Mouse (Mus musculus): ENCODE results near the gene Clcf1. TPM values are rescaled to one million over a fixed set of nuclear protein-coding genes. Genes with fewer than 3 reads are reported as not detected.
A peak's percentile ranks its signal among the peaks of the same experiment; 100 is the strongest.

Gene Clcf1
- polyA plus RNA-seq, 1 experiment from 2014 or later = 5.7 TPM

GRCm38 (mm10) chr19:4183689-4184088, 30.3 kb upstream of the Clcf1 start:
- Histone ChIP-seq H3K27me3 (replicated peaks) (no peaks in the 10 kb centered on the region), H3K9me3 (no peaks in the 10 kb centered on the region), H3K36me3 (no peaks in the 10 kb centered on the region), H3K9ac (no peak overlapping the region), H3K27ac (no peak overlapping the region), H3K4me1 (replicated peaks) (peaks cover 12% of the 10 kb centered on the region), H3K4me2 (replicated peaks) (no peak overlapping the region), H3K4me3 (replicated peaks) (no peak overlapping the region)
- WGBS = 81% methylated on average over 2 of the region's 2 CpGs
- no peak for ATAC-seq

GRCm38 (mm10) chr19:4184976-4185975, 28.8 kb upstream of the Clcf1 start:
- Histone ChIP-seq H3K4me1 (replicated peaks) (peaks cover 12% of the 10 kb centered on the region), H3K36me3 (no peaks in the 10 kb centered on the region), H3K27me3 (replicated peaks) (no peaks in the 10 kb centered on the region), H3K4me3 (replicated peaks) (no peak overlapping the region), H3K9me3 (no peaks in the 10 kb centered on the region), H3K27ac (no peak overlapping the region), H3K4me2 (replicated peaks) (no peak overlapping the region), H3K9ac (no peak overlapping the region)
- 47% methylated on average over 15 of the region's 15 CpGs for WGBS
- no peak; the same call in 1 of the 2 replicates for ATAC-seq

- WGBS = 68% methylated on average over 3 of the region's 3 CpGs
- H3K4me2 ChIP-seq (replicated peaks) = no peak overlapping the region
- ATAC-seq = no peak
These were observed 26.7 kb upstream of the Clcf1 start for GRCm38 (mm10) chr19:4187303-4187702.

GRCm38 (mm10) chr19:4189051-4189620, 24.9 kb upstream of the Clcf1 start:
- 88% methylated on average over 12 of the region's 12 CpGs for WGBS
- H3K9ac ChIP-seq = no peak overlapping the region
- no peak overlapping the region for H3K4me3 ChIP-seq (replicated peaks)
- H3K36me3 ChIP-seq = peaks cover 3% of the 10 kb centered on the region; the same call in 1 of the 2 replicates
- no peak for ATAC-seq
- H3K4me1 ChIP-seq (replicated peaks) = peaks cover 30% of the 10 kb centered on the region
- no peaks in the 10 kb centered on the region for H3K9me3 ChIP-seq
- H3K4me2 ChIP-seq (replicated peaks) = no peak overlapping the region
- H3K27me3 ChIP-seq (replicated peaks) = no peaks in the 10 kb centered on the region
- no peak overlapping the region for H3K27ac ChIP-seq

More at GRCm38 (mm10) chr19:4187303-4187702, 26.7 kb upstream of the Clcf1 start:
- Histone ChIP-seq H3K9ac (no peak overlapping the region), H3K9me3 (no peaks in the 10 kb centered on the region), H3K4me1 (replicated peaks) (peaks cover 18% of the 10 kb centered on the region), H3K27me3 (replicated peaks) (no peaks in the 10 kb centered on the region), H3K27ac (no peak overlapping the region), H3K36me3 (no peaks in the 10 kb centered on the region), H3K4me3 (replicated peaks) (no peak overlapping the region)

GRCm38 (mm10) chr19:4190831-4191334, 23.2 kb upstream of the Clcf1 start, which contains the start of gene Tbc1d10c:
Tbc1d10c (minus strand) TSS chr19:4191284.
- peak within 1 kb of the TSS; percentile 74 for H3K4me2 ChIP-seq (replicated peaks)
- no peaks in the 10 kb centered on the region for H3K9me3 ChIP-seq
- no peaks in the 10 kb centered on the region for H3K27me3 ChIP-seq (replicated peaks)
- peak; percentile 4; the same call in 1 of the 2 replicates for ATAC-seq
- H3K36me3 ChIP-seq = peaks cover 19% of the 10 kb centered on the region; the same call in 1 of the 2 replicates
- WGBS = 32% methylated on average over 4 of the region's 4 CpGs
- H3K27ac ChIP-seq = peak within 1 kb of the TSS; percentile 96
- H3K4me1 ChIP-seq (replicated peaks) = peaks cover 29% of the 10 kb centered on the region
- peak within 1 kb of the TSS; percentile 98 for H3K9ac ChIP-seq
- peak within 1 kb of the TSS; percentile 87 for H3K4me3 ChIP-seq (replicated peaks)

- Histone ChIP-seq H3K27ac (peak within 1 kb of the TSS; percentile 96), H3K36me3 (peaks cover 23% of the 10 kb centered on the region), H3K9me3 (no peaks in the 10 kb centered on the region), H3K9ac (peak within 1 kb of the TSS; percentile 98), H3K4me3 (replicated peaks) (peak within 1 kb of the TSS; percentile 87), H3K27me3 (replicated peaks) (no peaks in the 10 kb centered on the region), H3K4me2 (replicated peaks) (peak within 1 kb of the TSS; percentile 74), H3K4me1 (replicated peaks) (peaks cover 37% of the 10 kb centered on the region)
- ATAC-seq = peak; percentile 95
- 2% methylated on average over 43 of the region's 47 CpGs for WGBS
These were observed 22.3 kb upstream of the Clcf1 start, which contains the start of gene Ppp1ca for GRCm38 (mm10) chr19:4191528-4192250. Ppp1ca (plus strand) TSS chr19:4192065.

GRCm38 (mm10) chr19:4192251-4192985, 21.6 kb upstream of the Clcf1 start:
- peak overlapping the region; percentile 96 for H3K27ac ChIP-seq
- peaks cover 23% of the 10 kb centered on the region for H3K36me3 ChIP-seq
- peak overlapping the region; percentile 98 for H3K9ac ChIP-seq
- peak overlapping the region; percentile 87 for H3K4me3 ChIP-seq (replicated peaks)
- H3K27me3 ChIP-seq (replicated peaks) = no peaks in the 10 kb centered on the region
- peak; percentile 68 for ATAC-seq
- H3K9me3 ChIP-seq = no peaks in the 10 kb centered on the region
- peak overlapping the region; percentile 74 for H3K4me2 ChIP-seq (replicated peaks)
- under 1% methylated on average over 51 of the region's 52 CpGs for WGBS
- H3K4me1 ChIP-seq (replicated peaks) = peaks cover 43% of the 10 kb centered on the region

- H3K27ac ChIP-seq = 0 out of 2 replicates have a peak overlapping the region, but pooled peaks have one; percentile 96
- peak overlapping the region; percentile 87 for H3K4me3 ChIP-seq (replicated peaks)
- peaks cover 47% of the 10 kb centered on the region for H3K4me1 ChIP-seq (replicated peaks)
- H3K9ac ChIP-seq = peak overlapping the region; percentile 98
- 40% methylated on average over 6 of the region's 6 CpGs for WGBS
- H3K36me3 ChIP-seq = peaks cover 23% of the 10 kb centered on the region
- H3K9me3 ChIP-seq = no peaks in the 10 kb centered on the region
- no peaks in the 10 kb centered on the region for H3K27me3 ChIP-seq (replicated peaks)
- ATAC-seq = no peak
- peak overlapping the region; percentile 74 for H3K4me2 ChIP-seq (replicated peaks)
These were observed 20.9 kb upstream of the Clcf1 start for GRCm38 (mm10) chr19:4193129-4193528.

GRCm38 (mm10) chr19:4194021-4194724, 19.9 kb upstream of the Clcf1 start:
- 0 out of 2 replicates have a peak overlapping the region, but pooled peaks have one; percentile 87 for H3K4me3 ChIP-seq (replicated peaks)
- H3K4me2 ChIP-seq (replicated peaks) = peak overlapping the region; percentile 74; the same call in 1 of the 2 replicates
- no peaks in the 10 kb centered on the region for H3K9me3 ChIP-seq
- H3K27ac ChIP-seq = no peak overlapping the region
- ATAC-seq = no peak
- H3K4me1 ChIP-seq (replicated peaks) = peaks cover 47% of the 10 kb centered on the region
- no peak overlapping the region; the same call in 1 of the 2 replicates for H3K9ac ChIP-seq
- 80% methylated on average over 8 of the region's 8 CpGs for WGBS
- H3K36me3 ChIP-seq = peaks cover 31% of the 10 kb centered on the region
- no peaks in the 10 kb centered on the region for H3K27me3 ChIP-seq (replicated peaks)

GRCm38 (mm10) chr19:4194776-4195650, 19.0 kb upstream of the Clcf1 start:
- Histone ChIP-seq H3K27me3 (replicated peaks) (no peaks in the 10 kb centered on the region), H3K4me1 (replicated peaks) (peaks cover 48% of the 10 kb centered on the region), H3K27ac (no peak overlapping the region), H3K4me3 (replicated peaks) (no peak overlapping the region), H3K9me3 (no peaks in the 10 kb centered on the region), H3K4me2 (replicated peaks) (no peak overlapping the region), H3K9ac (no peak overlapping the region), H3K36me3 (peaks cover 32% of the 10 kb centered on the region)
- no peak for ATAC-seq
- WGBS = 69% methylated on average over 12 of the region's 12 CpGs
